Mouse (Mus musculus) embryonic fibroblast, embryonic 13.5 days (primary cell): ENCODE data around the gene 5330417H12Rik.

Experiments used
- CTCF ChIP-seq: IDR thresholded peaks from 2 replicates; pipeline ENCODE4 v1.5.1; 2011; ENCODE audit warnings: mild to moderate bottlenecking, control low read depth, low read length, moderate library complexity, borderline replicate concordance; ENCODE audit not compliant: insufficient read depth
- POLR2A ChIP-seq: IDR thresholded peaks from 2 replicates; pipeline ENCODE4 v1.6.1; 2011; ENCODE audit warnings: low read depth, mild to moderate bottlenecking, control low read depth, low read length, moderate library complexity

DNA sequence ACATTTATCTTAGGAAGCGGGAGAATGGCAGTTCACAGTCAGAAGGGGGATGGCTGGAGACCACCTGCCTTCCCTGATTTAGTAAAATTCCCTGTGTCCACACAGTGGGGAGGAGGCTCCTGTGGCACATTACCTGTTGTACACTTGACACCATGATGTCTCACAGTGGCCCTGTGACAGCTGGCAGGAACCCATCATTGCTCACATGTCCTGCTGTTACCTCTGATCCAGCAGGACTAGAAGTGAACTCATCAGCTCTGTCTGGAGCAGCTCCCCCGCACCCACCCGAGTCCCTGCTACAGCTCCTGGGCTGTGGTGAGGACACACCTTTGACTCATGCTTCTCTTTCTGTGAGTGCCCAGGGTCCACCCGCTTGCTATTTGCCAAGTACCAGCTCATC lies 8.2 kb upstream of the 5330417H12Rik start:
- TF ChIP-seq CTCF (no peak), POLR2A (no peak)
